8 mouse cellular contexts compared by ENCODE assay signal in the genomic region with DNA sequence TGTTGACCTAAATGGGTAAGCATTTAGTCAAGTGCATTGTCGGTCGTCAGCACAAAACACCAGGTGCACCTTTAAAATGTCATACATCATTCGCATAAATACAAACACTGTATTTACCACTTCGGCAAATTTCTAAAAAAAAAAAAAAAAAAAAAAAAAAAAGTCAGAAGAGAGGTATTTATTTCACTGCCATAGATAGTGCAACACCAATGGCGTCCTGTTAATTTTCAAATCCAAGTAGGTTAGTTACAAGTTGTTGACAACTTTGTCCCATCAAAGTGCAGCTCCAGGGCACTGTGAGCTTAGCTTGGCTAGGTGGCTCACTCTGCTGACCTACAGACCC. TPM values are rescaled to one million over a fixed set of nuclear protein-coding genes. Genes with fewer than 3 reads are reported as not detected.
A peak's percentile ranks its signal among the peaks of the same experiment; 100 is the strongest.
DNase-seq lines count a peak whose midpoint lies in the region; ATAC-seq and TF ChIP-seq lines count a peak whose summit lies in the region.

No protein-coding gene starts in this region.

- peak overlapping the region; percentile 75 for H3K27ac ChIP-seq in heart, embryonic 11.5 days (ENCODE audit: low read depth, low read length)
- peak overlapping the region; percentile 25; the same call in 1 of the 2 replicates for H3K27ac ChIP-seq in CH12.LX (ENCODE audit: insufficient read depth, low read depth)
- H3K27ac ChIP-seq in forebrain, embryonic 14.5 days (ENCODE audit: low read depth, low read length): peak overlapping the region; percentile 80
- peak overlapping the region; percentile 96 for H3K27ac ChIP-seq in liver, embryonic 15.5 days (replicated peaks)

- ATAC-seq in heart, embryonic 11.5 days (replicated peaks; ENCODE audit: insufficient number of reproducible peaks, low FRiP score, low TSS enrichment): no peak
- ATAC-seq in forebrain, embryonic 14.5 days: no peak
- peak; percentile 72 for ATAC-seq in liver, embryonic 15.5 days (ENCODE audit: insufficient read depth)
- no peak for ATAC-seq in monocyte, adult 5-6 weeks (replicated peaks; ENCODE audit: insufficient number of reproducible peaks, low FRiP score, low TSS enrichment, poor library complexity, severe bottlenecking)

- no peak for TF ChIP-seq CTCF in CH12.LX (conservative IDR thresholded peaks at IDR 0.05 in 1 of 2, IDR thresholded peaks at IDR 0.05 in 1 of 2; ENCODE audit: low read depth in 2 of 2, low read length in 2 of 2)

- dilution Hi-C loops in CH12.LX (cut with MboI; ENCODE audit: extremely low pct_ligation_motif_present, extremely low pct_unique_long_range_greater_than_20kb, low sequenced_read_pairs): no loop called here

- peak overlapping the region; percentile 71 for H3K9ac ChIP-seq in heart, embryonic 11.5 days (ENCODE audit: low read depth, low read length)
- H3K9ac ChIP-seq in CH12.LX (ENCODE audit: insufficient read depth, low read depth): peak overlapping the region; percentile 11; the same call in 1 of the 2 replicates
- peak overlapping the region; percentile 51 for H3K9ac ChIP-seq in forebrain, embryonic 14.5 days (ENCODE audit: low read length)
- peak overlapping the region; percentile 72 for H3K9ac ChIP-seq in liver, embryonic 15.5 days

- H3K36me3 ChIP-seq in heart, embryonic 11.5 days (ENCODE audit: control insufficient read depth, insufficient read depth, low read length): no peaks in the 10 kb centered on the region
- peaks cover 2 to 3% of the 10 kb centered on the region in 2 experiments for H3K36me3 ChIP-seq in CH12.LX (replicated peaks in 1 of 2; ENCODE audit: control insufficient read depth in 1 of 2, insufficient read depth in 1 of 2, low read length in 1 of 2)
- H3K36me3 ChIP-seq in forebrain, embryonic 14.5 days (ENCODE audit: control insufficient read depth, insufficient read depth, low read length): no peaks in the 10 kb centered on the region
- no peaks in the 10 kb centered on the region for H3K36me3 ChIP-seq in liver, embryonic 15.5 days (replicated peaks)

- intact Hi-C loops in heart, postnatal 25 days (cut with DNase I): loop anchor here (5.0 to 10.0 kb wide), 3 partner anchors 105 to 772 kb away; a partner anchor contains a TSS

- WGBS in heart, embryonic 11.5 days (ENCODE audit: insufficient replicate concordance): 21% methylated on average over 5 of the region's 5 CpGs
- 15% methylated on average over 5 of the region's 5 CpGs for WGBS in forebrain, embryonic 14.5 days
- 26% methylated on average over 5 of the region's 5 CpGs for WGBS in liver, embryonic 15.5 days (ENCODE audit: insufficient replicate concordance)

- TF ChIP-seq EP300 in CH12.LX (IDR thresholded peaks at IDR 0.05; ENCODE audit: low read length): no peak

- peaks cover 6% of the 10 kb centered on the region; the same call in 1 of the 2 replicates for H3K4me1 ChIP-seq in heart, embryonic 11.5 days (ENCODE audit: control insufficient read depth, insufficient read depth, low read length)
- peaks cover 7 to 13% of the 10 kb centered on the region in 2 experiments; a peak in 3 of 4 replicates for H3K4me1 ChIP-seq in CH12.LX (ENCODE audit: control insufficient read depth in 1 of 2, insufficient read depth in 2 of 2)
- H3K4me1 ChIP-seq in forebrain, embryonic 14.5 days (ENCODE audit: control insufficient read depth, insufficient read depth, low read length): no peaks in the 10 kb centered on the region; the same call in 1 of the 2 replicates
- peaks cover 42% of the 10 kb centered on the region for H3K4me1 ChIP-seq in liver, embryonic 15.5 days (replicated peaks)

- H3K4me3 ChIP-seq in heart, embryonic 11.5 days (ENCODE audit: low read depth, low read length): peak overlapping the region; percentile 88
- H3K4me3 ChIP-seq in CH12.LX (replicated peaks in 1 of 3; ENCODE audit: low read depth in 2 of 3, low read length in 2 of 3, poor library complexity in 1 of 3): peak overlapping the region; percentile 47 to 81 (median 73)
- peak overlapping the region; percentile 79 for H3K4me3 ChIP-seq in forebrain, embryonic 14.5 days (ENCODE audit: low read depth, low read length)
- peak overlapping the region; percentile 82 for H3K4me3 ChIP-seq in liver, embryonic 15.5 days (replicated peaks)

- H3K27me3 ChIP-seq in heart, embryonic 11.5 days (ENCODE audit: control insufficient read depth, insufficient read depth, low read length): no peaks in the 10 kb centered on the region
- H3K27me3 ChIP-seq in CH12.LX (replicated peaks): no peaks in the 10 kb centered on the region
- H3K27me3 ChIP-seq in forebrain, embryonic 14.5 days (replicated peaks; ENCODE audit: control insufficient read depth, insufficient read depth, low read length): no peaks in the 10 kb centered on the region
- H3K27me3 ChIP-seq in liver, embryonic 15.5 days: no peaks in the 10 kb centered on the region

- in situ Hi-C loops in CH12.LX (cut with MboI; ENCODE audit: low pct_ligation_motif_present, low pct_unique_long_range_greater_than_20kb, low sequenced_read_pairs): no loop called here

- DNase-seq in heart, postnatal 25 days (ENCODE audit: low spot score): no peak
- no peak for DNase-seq in CH12.LX (ENCODE audit: extremely low read depth)
- DNase-seq in forebrain, embryonic 14.5 days (ENCODE audit: low spot score): no peak
- DNase-seq in layer of hippocampus, postnatal 36 days: no peak
- DNase-seq in thymus, postnatal 14 days: no peak

- TF ChIP-seq POLR2A in CH12.LX (IDR thresholded peaks at IDR 0.05; ENCODE audit: low read depth, low read length): no peak

- peak overlapping the region; percentile 55 for H3K4me2 ChIP-seq in heart, embryonic 11.5 days
- peak overlapping the region; percentile 13; the same call in 1 of the 2 replicates for H3K4me2 ChIP-seq in CH12.LX (ENCODE audit: insufficient read depth, low read depth, poor library complexity, severe bottlenecking)
- peak overlapping the region; percentile 87 for H3K4me2 ChIP-seq in forebrain, embryonic 14.5 days (ENCODE audit: low read length)
- H3K4me2 ChIP-seq in liver, embryonic 15.5 days: peak overlapping the region; percentile 82

- H3K79me2 ChIP-seq in CH12.LX (replicated peaks; ENCODE audit: control insufficient read depth, extremely low read depth, insufficient read depth, poor library complexity, severe bottlenecking): peaks cover 11% of the 10 kb centered on the region

- no peaks in the 10 kb centered on the region for H3K9me3 ChIP-seq in heart, embryonic 11.5 days (replicated peaks; ENCODE audit: control insufficient read depth, low read length)
- peaks cover 4% of the 10 kb centered on the region for H3K9me3 ChIP-seq in CH12.LX (replicated peaks; ENCODE audit: low read length)
- no peaks in the 10 kb centered on the region for H3K9me3 ChIP-seq in forebrain, embryonic 14.5 days (replicated peaks; ENCODE audit: control insufficient read depth, low read length)
- H3K9me3 ChIP-seq in liver, embryonic 15.5 days (replicated peaks): no peaks in the 10 kb centered on the region

- no peak for TF ChIP-seq RAD21 in CH12.LX (IDR thresholded peaks at IDR 0.05; ENCODE audit: low read depth, low read length)

TF ChIP-seq in CH12.LX, 34 proteins besides CTCF, POLR2A, EP300 and RAD21:
- TF ChIP-seq ZNF384 (IDR thresholded peaks at IDR 0.05; ENCODE audit: low read depth, low read length) (peak; percentile 73), SMC3 (IDR thresholded peaks at IDR 0.05; ENCODE audit: low read depth, low read length) (no peak)
TF ChIP-seq in CH12.LX: peak in this region for 1.

RNA-seq across cellular contexts. Expression of a gene that starts 0.5 kb away (rescaled TPM):
- polyA plus RNA-seq in heart, embryonic 11.5 days (2014; fragmentation: Nextera tagmentation; extraction: Ambion mirVana): 24.6 and 27.3 TPM in 2 replicates
- total RNA-seq in heart, postnatal 25 days (2021): 10 to 100 TPM; 17.4 to 17.9 TPM
- total RNA-seq in CH12.LX (2012; rRNA removed): 12.4 and 15.1 TPM in 2 replicates
- 17.7 and 19.7 TPM in 2 replicates for total RNA-seq in CH12.LX (2014; rRNA removed)
- polyA plus RNA-seq in CH12.LX (2012; ENCODE audit: insufficient read length, low read depth): 7.3 and 9.0 TPM in 2 replicates
- 25.2 and 28.8 TPM in 2 replicates for polyA plus RNA-seq in forebrain, embryonic 14.5 days (2014; fragmentation: Nextera tagmentation; extraction: Ambion mirVana)
- 16.0 and 18.6 TPM in 2 replicates for polyA plus RNA-seq in liver, embryonic 15.5 days (2015; fragmentation: Nextera tagmentation; extraction: Ambion mirVana)
- 10 to 100 TPM; 10.2 to 14.6 TPM for total RNA-seq in layer of hippocampus, postnatal 36 days (2021)
- total RNA-seq in monocyte, adult 5-6 weeks (2017): 52.9 to 67.6 TPM (median 55.5 TPM) in 3 replicates

RNA-seq across cellular contexts. Expression of a gene that starts 24.0 kb away (rescaled TPM):
- 1.1 and 1.8 TPM in 2 replicates for polyA plus RNA-seq in heart, embryonic 11.5 days (2014; fragmentation: Nextera tagmentation; extraction: Ambion mirVana)
- under 1 TPM; 0.13 to 0.17 TPM for total RNA-seq in heart, postnatal 25 days (2021)
- total RNA-seq in CH12.LX (2012; rRNA removed) (0.13 and 0.17 TPM in 2 replicates), CH12.LX (2014; rRNA removed) (0.26 and 0.44 TPM in 2 replicates)
- 0.27 and 0.31 TPM in 2 replicates for polyA plus RNA-seq in CH12.LX (2012; ENCODE audit: insufficient read length, low read depth)
- 14.7 and 14.8 TPM in 2 replicates for polyA plus RNA-seq in forebrain, embryonic 14.5 days (2014; fragmentation: Nextera tagmentation; extraction: Ambion mirVana)
- 0.10 and 0.12 TPM in 2 replicates for polyA plus RNA-seq in liver, embryonic 15.5 days (2015; fragmentation: Nextera tagmentation; extraction: Ambion mirVana)
- 1 to 10 TPM; 2.9 to 3.2 TPM for total RNA-seq in layer of hippocampus, postnatal 36 days (2021)
- 0.38 to 0.97 TPM in 2 of 3 replicates, not detected in the other for total RNA-seq in monocyte, adult 5-6 weeks (2017)

RNA-seq across cellular contexts. Expression of a gene that starts 53.8 kb away (rescaled TPM):
- polyA plus RNA-seq in heart, embryonic 11.5 days (2014; fragmentation: Nextera tagmentation; extraction: Ambion mirVana): 22.5 and 26.2 TPM in 2 replicates
- 1 to 10 TPM; 1.9 to 2.5 TPM for total RNA-seq in heart, postnatal 25 days (2021)
- 19.1 and 22.0 TPM in 2 replicates for total RNA-seq in CH12.LX (2012; rRNA removed)
- total RNA-seq in CH12.LX (2014; rRNA removed): 51.2 and 52.5 TPM in 2 replicates
- polyA plus RNA-seq in CH12.LX (2012; ENCODE audit: insufficient read length, low read depth): 45.2 and 54.0 TPM in 2 replicates
- 2.9 and 3.4 TPM in 2 replicates for polyA plus RNA-seq in forebrain, embryonic 14.5 days (2014; fragmentation: Nextera tagmentation; extraction: Ambion mirVana)
- polyA plus RNA-seq in liver, embryonic 15.5 days (2015; fragmentation: Nextera tagmentation; extraction: Ambion mirVana): 7.8 and 10.0 TPM in 2 replicates
- 1 to 10 TPM; 3.7 to 6.5 TPM for total RNA-seq in layer of hippocampus, postnatal 36 days (2021)
- total RNA-seq in monocyte, adult 5-6 weeks (2017): 3.7 to 20.3 TPM (median 12.0 TPM) in 3 replicates

RNA-seq across cellular contexts. Expression of a gene that starts 54.2 kb away (rescaled TPM):
- 6.1 and 6.6 TPM in 2 replicates for polyA plus RNA-seq in heart, embryonic 11.5 days (2014; fragmentation: Nextera tagmentation; extraction: Ambion mirVana)
- total RNA-seq in heart, postnatal 25 days (2021): 1 to 10 TPM; 2.5 to 3.1 TPM
- total RNA-seq in CH12.LX (2012; rRNA removed): 0.38 and 0.42 TPM in 2 replicates
- total RNA-seq in CH12.LX (2014; rRNA removed): 0.54 and 0.71 TPM in 2 replicates
- polyA plus RNA-seq in CH12.LX (2012; ENCODE audit: insufficient read length, low read depth): 0.13 and 0.74 TPM in 2 replicates
- polyA plus RNA-seq in forebrain, embryonic 14.5 days (2014; fragmentation: Nextera tagmentation; extraction: Ambion mirVana): 23.8 and 33.6 TPM in 2 replicates
- 3.4 and 3.7 TPM in 2 replicates for polyA plus RNA-seq in liver, embryonic 15.5 days (2015; fragmentation: Nextera tagmentation; extraction: Ambion mirVana)
- 10 to 100 TPM; 20.2 to 23.1 TPM for total RNA-seq in layer of hippocampus, postnatal 36 days (2021)
- total RNA-seq in monocyte, adult 5-6 weeks (2017): 1.6 to 4.1 TPM (median 2.7 TPM) in 3 replicates

Comparison
In these comparisons a context has a peak if more than half of its experiments do, and no peak if none do; other contexts are left out.
1. H3K27ac ChIP-seq: peak in every context shown above with its lines; median percentile 96 in liver, embryonic 15.5 days; 80 in forebrain, embryonic 14.5 days; 75 in heart, embryonic 11.5 days; 25 in CH12.LX.
2. H3K4me2 ChIP-seq: peak in every context shown above with its lines; median percentile 87 in forebrain, embryonic 14.5 days; 82 in liver, embryonic 15.5 days; 55 in heart, embryonic 11.5 days; 13 in CH12.LX.
3. H3K9ac ChIP-seq: peak in every context shown above with its lines; median percentile 72 in liver, embryonic 15.5 days; 71 in heart, embryonic 11.5 days; 51 in forebrain, embryonic 14.5 days; 11 in CH12.LX.